Mouse (Mus musculus) forebrain, postnatal 0 days (tissue): ENCODE results near the gene Ntrk1. TPM values are rescaled to one million over a fixed set of nuclear protein-coding genes. Genes with fewer than 3 reads are reported as not detected.
A peak's percentile ranks its signal among the peaks of the same experiment; 100 is the strongest.

ENCODE experiments used
- ATAC-seq: fragments of 200-750 bp; cut with Nextera tagmentation; 2 replicates; pipeline ENCODE4 v1.8.0; 2017; ENCODE audit warnings: mild to moderate bottlenecking, moderate library complexity
- DNase-seq: peaks from one replicate; pipeline ENCODE4 v3.0.0-alpha.2; 2015
- H3K27ac ChIP-seq: fragments of 300-500 bp; sonication (generic); 2 replicates; pipeline ENCODE4 v1.5.1; 2014; ENCODE audit warnings: low read depth, mild to moderate bottlenecking, antibody characterized with exemption, low read length, moderate library complexity, mixed read lengths
- H3K27me3 ChIP-seq: fragments of 300-500 bp; sonication (generic); 2 replicates; pipeline ENCODE4 v1.6.1; 2014; ENCODE audit warnings: mild to moderate bottlenecking, low read length, mixed read lengths; ENCODE audit not compliant: insufficient read depth
- H3K36me3 ChIP-seq: fragments of 300-500 bp; sonication (generic); 2 replicates; pipeline ENCODE4 v1.6.1; 2014; ENCODE audit warnings: mild to moderate bottlenecking, moderate library complexity; ENCODE audit not compliant: insufficient read depth
- H3K4me1 ChIP-seq: fragments of 300-500 bp; sonication (generic); 2 replicates; pipeline ENCODE4 v1.6.1; 2014; ENCODE audit warnings: antibody characterized with exemption; ENCODE audit not compliant: insufficient read depth
- H3K4me2 ChIP-seq: fragments of 300-500 bp; sonication (generic); 2 replicates; pipeline ENCODE4 v1.6.1; 2014; ENCODE audit warnings: low read depth, mild to moderate bottlenecking, moderate library complexity
- H3K4me3 ChIP-seq: fragments of 300-500 bp; sonication (generic); 2 replicates; pipeline ENCODE4 v1.5.1; 2014; ENCODE audit warnings: low read depth, low read length, mixed read lengths
- H3K9ac ChIP-seq: fragments of 300-500 bp; sonication (generic); 2 replicates; pipeline ENCODE4 v1.6.1; 2014; ENCODE audit warnings: mild to moderate bottlenecking
- H3K9me3 ChIP-seq: fragments of 300-500 bp; sonication (generic); 2 replicates; pipeline ENCODE4 v1.6.1; 2016; ENCODE audit warnings: low read length
- CTCF ChIP-seq: sonication (generic); IDR thresholded peaks from 2 replicates; pipeline ENCODE4 v1.5.1; 2016; ENCODE audit warnings: antibody characterized with exemption, control low read depth, low read depth
- WGBS: fragments of 180-500 bp; shearing (Covaris S2); extraction: QIAGEN DNeasy Blood & Tissue Kit; methylation state at CpG from one replicate; pipeline ENCODE4 v1.1.7; 2014; 5-methylcytosine and 5-hydroxymethylcytosine counted together
- polyA plus RNA-seq: library from polyadenylated mRNA; unstranded; fragments of >200 nt; fragmentation: Nextera tagmentation; extraction: Ambion mirVana; gene quantifications from 2 replicates; pipeline ENCODE4 v1.2.1, GENCODE M21; 2015
- total RNA-seq: library from RNA; depleted of rRNA; stranded (reverse); fragments of >200 nt; gene quantifications from 2 replicates; pipeline ENCODE4 v1.2.3, GENCODE M21; 2014

The Ntrk1 gene
- total and polyA plus RNA-seq, 2 experiments from 2014 or later = 2.2 to 2.9 TPM

DNA sequence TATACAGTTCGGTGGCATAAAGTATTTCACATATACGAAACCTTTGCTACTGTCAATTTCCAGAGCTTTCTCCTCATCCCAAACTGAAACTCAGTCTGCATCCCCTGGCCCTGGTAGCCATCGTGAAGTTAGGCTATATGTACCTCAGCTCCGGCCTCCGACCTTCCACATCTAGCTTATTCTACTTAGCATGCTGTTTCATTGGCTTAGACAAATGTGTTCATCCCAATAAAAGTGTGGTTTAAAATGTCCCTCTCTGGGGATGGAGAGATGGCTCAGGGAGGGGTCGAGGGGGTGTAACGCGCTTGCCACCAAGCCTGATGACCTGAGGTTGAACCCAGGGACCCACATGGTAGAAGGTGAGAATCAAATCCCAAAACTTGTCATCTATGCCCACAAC, 25.5 kb downstream of the Ntrk1 start:
- ATAC-seq (no peak), DNase-seq (no peak)
- Histone ChIP-seq H3K27me3 (peaks cover 13% of the 10 kb centered on the region), H3K9me3 (no peaks in the 10 kb centered on the region), H3K4me2 (no peak overlapping the region), H3K36me3 (no peaks in the 10 kb centered on the region), H3K4me3 (no peak overlapping the region), H3K9ac (no peak overlapping the region), H3K4me1 (no peaks in the 10 kb centered on the region), H3K27ac (no peak overlapping the region)
- no peak for TF ChIP-seq CTCF
- WGBS = 80% methylated on average over 8 of the region's 8 CpGs

DNA sequence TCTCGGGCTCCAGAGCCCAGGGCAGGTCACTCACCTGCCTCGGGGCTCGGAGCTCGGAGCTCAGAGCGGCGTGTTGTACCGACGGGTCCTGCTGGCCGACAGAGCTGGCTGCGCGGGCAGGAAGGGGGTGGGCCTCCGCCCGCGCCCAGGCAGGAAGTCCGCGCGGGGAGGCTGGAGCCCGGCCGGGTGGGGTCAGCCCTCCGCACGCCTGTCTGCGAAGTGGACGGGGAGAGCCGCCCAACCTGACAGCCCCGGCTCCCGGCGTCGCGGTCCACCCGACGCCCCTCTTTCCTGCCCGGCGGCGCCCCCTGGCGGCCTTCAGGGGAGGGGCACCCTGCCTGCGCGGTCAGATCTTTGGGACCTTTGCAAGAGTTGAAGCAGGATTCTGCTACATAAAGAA, 26.1 kb downstream of the Ntrk1 start:
- Histone ChIP-seq H3K4me3 (peak overlapping the region; percentile 25), H3K9me3 (no peaks in the 10 kb centered on the region), H3K36me3 (no peaks in the 10 kb centered on the region), H3K9ac (no peak overlapping the region), H3K4me1 (no peaks in the 10 kb centered on the region), H3K27ac (0 out of 2 replicates have a peak overlapping the region, but pooled peaks have one; percentile 10), H3K27me3 (peaks cover 13% of the 10 kb centered on the region), H3K4me2 (peak overlapping the region; percentile 36)
- peak; percentile 62 for DNase-seq
- 3% methylated on average over 36 of the region's 37 CpGs for WGBS
- peak; percentile 47 for ATAC-seq
- TF ChIP-seq CTCF = peak; percentile 78

DNA sequence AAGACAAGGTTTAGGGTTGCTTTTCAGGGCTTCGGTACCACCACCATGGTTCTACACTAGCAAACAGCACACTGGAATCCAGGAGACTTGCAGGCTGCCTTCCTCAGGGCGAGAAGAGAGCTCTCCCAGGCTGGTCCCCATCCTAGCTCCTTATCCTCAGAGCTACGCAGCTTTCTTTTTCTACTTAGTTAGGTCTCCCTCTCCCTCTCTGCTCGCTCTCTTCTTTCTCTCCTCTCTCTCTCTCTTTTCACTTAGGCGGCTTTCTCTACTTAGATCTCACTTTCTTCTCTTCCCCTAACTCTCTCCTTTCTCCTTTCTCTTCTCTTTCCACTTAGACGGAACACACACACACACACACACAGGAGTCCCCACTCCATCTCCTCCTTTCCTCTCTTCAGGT, 26.5 kb downstream of the Ntrk1 start:
- peak overlapping the region; percentile 25 for H3K4me3 ChIP-seq
- TF ChIP-seq CTCF = no peak
- H3K36me3 ChIP-seq = no peaks in the 10 kb centered on the region
- peaks cover 13% of the 10 kb centered on the region for H3K27me3 ChIP-seq
- no peak overlapping the region for H3K9ac ChIP-seq
- H3K27ac ChIP-seq = 0 out of 2 replicates have a peak overlapping the region, but pooled peaks have one; percentile 10
- ATAC-seq = no peak
- no peaks in the 10 kb centered on the region for H3K9me3 ChIP-seq
- H3K4me1 ChIP-seq = no peaks in the 10 kb centered on the region
- no peak for DNase-seq
- 54% methylated on average over 6 of the region's 6 CpGs for WGBS
- peak overlapping the region; percentile 36 for H3K4me2 ChIP-seq

DNA sequence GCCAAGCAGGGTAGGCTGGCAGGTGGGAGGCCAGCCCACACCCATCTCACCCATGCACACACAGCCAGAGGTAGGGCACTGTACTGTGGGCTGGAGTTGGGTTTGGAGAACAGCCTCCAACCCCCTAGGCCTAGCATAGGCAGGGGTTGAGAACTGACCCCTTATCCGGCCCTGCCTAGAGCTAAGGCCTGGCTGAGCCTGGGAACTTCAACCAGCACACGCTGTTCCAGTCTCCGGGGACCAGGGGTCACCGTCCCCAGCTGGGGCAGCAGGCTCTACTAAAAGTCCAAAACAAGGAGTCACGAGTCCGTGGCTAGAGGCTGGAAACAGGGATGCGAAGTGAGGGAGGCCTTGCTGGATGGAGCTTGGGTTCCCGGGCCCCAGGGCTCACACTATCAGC, 27.2 kb downstream of the Ntrk1 start:
- no peaks in the 10 kb centered on the region for H3K4me1 ChIP-seq
- H3K27me3 ChIP-seq = peaks cover 13% of the 10 kb centered on the region
- no peak for DNase-seq
- no peak overlapping the region for H3K9ac ChIP-seq
- no peak overlapping the region for H3K27ac ChIP-seq
- no peaks in the 10 kb centered on the region for H3K9me3 ChIP-seq
- ATAC-seq = no peak
- no peaks in the 10 kb centered on the region for H3K36me3 ChIP-seq
- 71% methylated on average over 8 of the region's 8 CpGs for WGBS
- H3K4me3 ChIP-seq = no peak overlapping the region
- no peak for TF ChIP-seq CTCF
- H3K4me2 ChIP-seq = peak overlapping the region; percentile 10; the same call in 1 of the 2 replicates

DNA sequence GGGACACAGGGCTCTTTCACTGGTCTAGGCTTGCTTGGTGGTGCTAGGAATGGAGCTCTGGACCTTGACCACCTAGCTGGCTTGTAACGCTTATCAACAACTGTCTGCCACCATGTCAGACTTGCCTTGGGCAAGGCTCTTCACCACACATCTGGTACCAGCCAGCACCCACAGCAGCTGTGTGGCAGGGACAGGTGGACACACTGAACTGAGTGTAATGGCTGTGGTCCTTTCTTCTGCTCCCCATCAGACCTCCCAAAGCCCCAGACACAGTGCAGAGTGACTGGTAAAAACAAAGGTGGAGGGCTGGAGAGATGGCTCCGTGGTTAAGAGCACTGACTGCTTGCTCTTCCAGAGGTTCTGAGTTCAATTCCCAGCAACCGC, 28.7 kb downstream of the Ntrk1 start:
- no peak for TF ChIP-seq CTCF
- no peak for ATAC-seq
- 77% methylated on average over 3 of the region's 3 CpGs for WGBS
- DNase-seq = no peak
- H3K4me3 ChIP-seq = no peak overlapping the region
- no peaks in the 10 kb centered on the region for H3K36me3 ChIP-seq
- H3K9ac ChIP-seq = no peak overlapping the region
- no peaks in the 10 kb centered on the region for H3K4me1 ChIP-seq
- no peak overlapping the region for H3K27ac ChIP-seq
- H3K4me2 ChIP-seq = no peak overlapping the region
- H3K27me3 ChIP-seq = peaks cover 13% of the 10 kb centered on the region; the same call in 1 of the 2 replicates
- no peaks in the 10 kb centered on the region for H3K9me3 ChIP-seq

DNA sequence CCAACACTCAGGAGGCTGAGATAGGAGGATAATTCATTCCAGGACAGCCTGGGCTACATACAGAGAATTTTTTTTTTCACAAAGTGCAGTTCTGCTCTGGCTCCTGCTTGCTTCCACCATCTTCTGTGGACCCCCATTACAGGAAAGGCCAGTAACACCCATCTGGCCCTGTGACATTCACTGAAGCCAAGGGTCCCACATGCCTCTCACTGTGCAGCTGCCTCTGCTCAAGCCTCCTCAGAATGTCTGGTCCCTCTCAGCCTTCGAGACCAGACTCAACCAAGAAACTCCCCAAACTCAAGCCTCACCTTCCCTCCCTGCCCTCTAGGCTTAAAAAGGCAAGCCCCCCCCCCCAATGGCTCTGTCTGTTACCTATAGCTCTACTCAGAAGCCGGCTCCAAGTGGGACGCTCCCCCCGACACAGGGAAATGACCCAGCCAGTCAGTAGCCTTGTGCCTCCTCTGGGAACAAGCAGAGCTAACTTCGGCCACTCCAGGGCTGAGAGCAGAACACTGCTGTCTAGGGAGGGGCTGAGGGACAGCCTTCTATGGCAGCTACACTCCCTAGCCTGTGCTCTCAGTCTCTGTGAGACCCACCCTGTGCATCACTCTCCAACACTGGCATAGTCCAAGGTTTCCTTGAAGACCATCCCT, 29.2 kb downstream of the Ntrk1 start:
- DNase-seq (no peak), ATAC-seq (no peak)
- Histone ChIP-seq H3K9ac (no peak overlapping the region), H3K9me3 (no peaks in the 10 kb centered on the region), H3K36me3 (no peaks in the 10 kb centered on the region), H3K27ac (no peak overlapping the region), H3K4me1 (no peaks in the 10 kb centered on the region), H3K27me3 (peaks cover 13% of the 10 kb centered on the region; the same call in 1 of the 2 replicates), H3K4me2 (no peak overlapping the region), H3K4me3 (no peak overlapping the region)
- no peak for TF ChIP-seq CTCF
- WGBS = 73% methylated on average over 5 of the region's 5 CpGs

DNA sequence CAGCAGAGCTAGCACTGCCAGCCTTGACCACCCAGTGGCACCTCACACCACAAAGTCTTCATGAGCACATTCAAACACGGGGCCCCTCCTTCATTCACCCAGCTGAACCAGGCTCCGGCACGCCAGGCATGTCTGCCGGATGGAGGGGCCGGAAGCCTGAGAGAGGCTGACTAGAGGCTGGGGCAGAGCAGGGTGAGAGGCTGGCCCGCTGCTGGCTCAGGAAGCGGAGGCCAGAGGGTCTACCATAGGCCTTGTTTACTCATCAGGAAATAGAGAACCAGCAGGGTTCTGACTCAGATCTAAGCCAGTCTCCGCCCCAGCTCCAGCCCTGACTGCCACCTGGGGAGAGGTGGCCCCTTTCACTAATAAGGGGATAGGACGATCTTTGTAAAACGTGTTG, 29.9 kb downstream of the Ntrk1 start:
- peaks cover 13% of the 10 kb centered on the region; the same call in 1 of the 2 replicates for H3K27me3 ChIP-seq
- no peak overlapping the region for H3K27ac ChIP-seq
- H3K4me2 ChIP-seq = 0 out of 2 replicates have a peak overlapping the region, but pooled peaks have one; percentile 3
- ATAC-seq (no peak), DNase-seq (no peak)
- no peaks in the 10 kb centered on the region for H3K36me3 ChIP-seq
- H3K9ac ChIP-seq = no peak overlapping the region
- no peaks in the 10 kb centered on the region for H3K4me1 ChIP-seq
- H3K9me3 ChIP-seq = no peaks in the 10 kb centered on the region
- TF ChIP-seq CTCF = no peak
- H3K4me3 ChIP-seq = no peak overlapping the region
- WGBS = 23% methylated on average over 10 of the region's 10 CpGs
